Mouse (Mus musculus) testis, adult 2 months (tissue): ENCODE measurements around the gene Krtap2-4. TPM values are rescaled to one million over a fixed set of nuclear protein-coding genes. Genes with fewer than 3 reads are reported as not detected.
"Not testable (repeated sequence)": the region's sequence is repeated elsewhere in the genome, so short reads cannot be mapped to it uniquely, and the experiment has no call there.

ENCODE experiments used
- H3K27ac ChIP-seq: fragments of 200-500 bp; 2 replicates; pipeline ENCODE4 v1.5.1; 2012; ENCODE audit warnings: low read depth, low read length; ENCODE audit not compliant: control insufficient read depth, insufficient read depth
- H3K27me3 ChIP-seq: fragments of 200-500 bp; 2 replicates; pipeline ENCODE4 v1.6.1; 2012; ENCODE audit warnings: mild to moderate bottlenecking, low read length, moderate library complexity; ENCODE audit not compliant: control insufficient read depth, insufficient read depth
- H3K36me3 ChIP-seq: fragments of 200-500 bp; 2 replicates; pipeline ENCODE4 v1.6.1; 2012; ENCODE audit warnings: mild to moderate bottlenecking, low read length; ENCODE audit not compliant: control insufficient read depth, insufficient read depth
- H3K4me1 ChIP-seq: fragments of 200-500 bp; 2 replicates; pipeline ENCODE4 v1.6.1; 2012; ENCODE audit warnings: low read length; ENCODE audit not compliant: control insufficient read depth, insufficient read depth
- H3K4me3 ChIP-seq: fragments of 200-500 bp; 2 replicates; pipeline ENCODE4 v1.5.1; 2012; ENCODE audit warnings: low read depth, mild to moderate bottlenecking, low read length, moderate library complexity, mixed read lengths; ENCODE audit not compliant: control insufficient read depth
- CTCF ChIP-seq: fragments of 200-500 bp; IDR thresholded peaks from 2 replicates; pipeline ENCODE4 v1.5.1; 2012; ENCODE audit warnings: low read depth, mild to moderate bottlenecking, inconsistent platforms, low read length, moderate library complexity; ENCODE audit not compliant: control insufficient read depth, insufficient read depth, insufficient replicate concordance
- POLR2A ChIP-seq: fragments of 200-500 bp; IDR thresholded peaks from 2 replicates; pipeline ENCODE4 v1.6.1; 2012; ENCODE audit warnings: low read depth, mild to moderate bottlenecking, inconsistent platforms, low read length, moderate library complexity; ENCODE audit not compliant: control insufficient read depth
- polyA plus RNA-seq: library from polyadenylated mRNA; depleted of rRNA; stranded (reverse); fragments of >200 nt; gene quantifications from 2 replicates; pipeline ENCODE4 v1.2.3, GENCODE M21; 2012; rRNA removed

Krtap2-4 gene
- polyA plus RNA-seq = 0.13 and 0.26 TPM in 2 replicates

DNA sequence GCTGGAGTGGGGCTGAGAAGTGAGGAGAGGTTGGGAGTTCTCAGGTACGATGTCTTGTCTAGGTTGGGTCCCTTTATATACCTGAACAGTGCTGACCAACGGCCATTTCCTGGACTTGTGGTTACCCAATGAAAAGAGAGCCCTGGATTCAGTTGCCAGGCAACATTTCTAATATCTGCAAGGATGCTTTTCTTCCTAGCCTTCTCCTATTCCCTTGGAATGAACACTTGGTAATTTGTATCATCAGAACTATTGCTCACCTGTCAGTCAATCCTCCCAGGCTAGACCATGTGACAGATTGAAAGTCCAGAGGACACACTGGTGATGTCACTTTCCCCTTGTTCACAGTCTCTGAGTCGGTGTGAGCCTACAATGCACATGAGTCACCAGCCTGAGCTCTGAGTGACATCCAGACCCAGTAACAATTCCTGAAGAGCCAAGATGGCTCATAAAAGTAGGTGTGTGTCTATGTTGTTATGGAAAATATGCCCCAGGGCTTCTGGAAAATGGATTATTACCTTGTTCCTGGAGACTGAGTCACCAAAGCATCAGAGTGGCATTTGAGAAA, at the start of gene Krtap2-4:
TSS of gene Krtap2-4 (minus strand) at position 51 of the 568 bp plus-strand sequence.
- Histone ChIP-seq H3K27me3 (no peaks in the 10 kb centered on the region), H3K27ac (no peak within 1 kb of the TSS), H3K36me3 (no peaks in the 10 kb centered on the region), H3K4me3 (no peak within 1 kb of the TSS), H3K4me1 (no peaks in the 10 kb centered on the region)
- TF ChIP-seq POLR2A (no peak), CTCF (no peak)

GRCm38 (mm10) chr11:99662802-99663201, 48.2 kb upstream of the Krtap2-4 start:
- Histone ChIP-seq H3K4me1 (no peaks in the 10 kb centered on the region), H3K4me3 (no peak overlapping the region), H3K27ac (no peak overlapping the region), H3K36me3 (no peaks in the 10 kb centered on the region), H3K27me3 (no peaks in the 10 kb centered on the region)
- TF ChIP-seq CTCF (no peak), POLR2A (no peak)

DNA sequence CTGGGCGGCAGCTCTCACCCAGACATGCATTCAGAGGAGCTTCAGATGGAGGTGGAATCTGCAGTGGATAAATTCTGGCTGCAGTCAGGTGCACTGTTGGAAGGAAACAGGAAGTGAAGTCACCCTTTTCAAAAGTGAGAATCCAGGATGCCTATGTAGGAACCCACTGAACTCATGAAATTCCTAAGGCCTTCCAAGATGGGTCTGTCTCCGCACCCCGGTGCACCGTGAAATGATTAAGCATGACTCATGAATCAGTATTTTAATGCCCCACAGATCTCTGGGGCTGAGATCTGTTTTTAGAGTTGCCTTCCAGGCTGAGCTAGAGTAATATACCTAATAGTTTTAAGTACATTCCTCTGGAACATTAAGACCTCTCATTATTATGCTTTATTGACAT, 44.6 kb upstream of the Krtap2-4 start:
- no peaks in the 10 kb centered on the region for H3K36me3 ChIP-seq
- H3K27ac ChIP-seq = no peak overlapping the region
- TF ChIP-seq CTCF = no peak
- no peak for TF ChIP-seq POLR2A
- no peaks in the 10 kb centered on the region for H3K27me3 ChIP-seq
- no peaks in the 10 kb centered on the region for H3K4me1 ChIP-seq
- no peak overlapping the region for H3K4me3 ChIP-seq

GRCm38 (mm10) chr11:99658467-99659010, 43.9 kb upstream of the Krtap2-4 start, which contains the start of gene Gm11563:
TSS of gene Gm11563 (minus strand) at chr11:99658960.
- not testable (repeated sequence) for H3K4me3 ChIP-seq, H3K36me3 ChIP-seq, H3K4me1 ChIP-seq, H3K27ac ChIP-seq, H3K27me3 ChIP-seq

GRCm38 (mm10) chr11:99657051-99657450, 42.4 kb upstream of the Krtap2-4 start:
- no peaks in the 10 kb centered on the region for H3K36me3 ChIP-seq
- H3K4me3 ChIP-seq = no peak overlapping the region

GRCm38 (mm10) chr11:99650136-99650535, 35.5 kb upstream of the Krtap2-4 start, which contains the start of gene Gm11555:
TSS of gene Gm11555 (minus strand) at chr11:99650236.
- no peaks in the 10 kb centered on the region for H3K36me3 ChIP-seq

More at GRCm38 (mm10) chr11:99657051-99657450, 42.4 kb upstream of the Krtap2-4 start:
- H3K27ac ChIP-seq = no peak overlapping the region
- H3K27me3 ChIP-seq = no peaks in the 10 kb centered on the region
- TF ChIP-seq POLR2A = no peak
- TF ChIP-seq CTCF = no peak
- no peaks in the 10 kb centered on the region for H3K4me1 ChIP-seq

GRCm38 (mm10) chr11:99646444-99646843, 31.8 kb upstream of the Krtap2-4 start:
- no peak overlapping the region for H3K4me3 ChIP-seq
- TF ChIP-seq POLR2A = no peak
- no peak for TF ChIP-seq CTCF
- 0 out of 2 replicates have a peak, but pooled peaks cover 2% of the 10 kb centered on the region for H3K4me1 ChIP-seq
- no peaks in the 10 kb centered on the region for H3K36me3 ChIP-seq
- no peaks in the 10 kb centered on the region for H3K27me3 ChIP-seq
- H3K27ac ChIP-seq = no peak overlapping the region

More at GRCm38 (mm10) chr11:99650136-99650535, 35.5 kb upstream of the Krtap2-4 start, which contains the start of gene Gm11555:
- Histone ChIP-seq H3K4me1 (0 out of 2 replicates have a peak, but pooled peaks cover 2% of the 10 kb centered on the region), H3K27me3 (no peaks in the 10 kb centered on the region), H3K27ac (no peak within 1 kb of the TSS), H3K4me3 (no peak within 1 kb of the TSS)
- TF ChIP-seq POLR2A (no peak), CTCF (no peak)
